Mouse (Mus musculus) frontal cortex, adult (tissue): Measurements from ENCODE around the gene Lamc2.
A peak's percentile ranks its signal among the peaks of the same experiment; 100 is the strongest.
"Not testable (repeated sequence)": the region's sequence is repeated elsewhere in the genome, so short reads cannot be mapped to it uniquely, and the experiment has no call there.

Experiments
- ATAC-seq: cut with Nextera tagmentation; 2 replicates; pipeline ENCODE4 v1.9.2; 2017; ENCODE audit warnings: mild to moderate bottlenecking, moderate library complexity, mixed read lengths; ENCODE audit not compliant: low TSS enrichment

The Lamc2 gene

GRCm38 (mm10) chr1:153095328-153095727 is 90.9 kb downstream of the Lamc2 start:
- no peak for ATAC-seq

- ATAC-seq: no peak
Observed at GRCm38 (mm10) chr1:153094226-153095076, 91.8 kb downstream of the Lamc2 start.

DNA sequence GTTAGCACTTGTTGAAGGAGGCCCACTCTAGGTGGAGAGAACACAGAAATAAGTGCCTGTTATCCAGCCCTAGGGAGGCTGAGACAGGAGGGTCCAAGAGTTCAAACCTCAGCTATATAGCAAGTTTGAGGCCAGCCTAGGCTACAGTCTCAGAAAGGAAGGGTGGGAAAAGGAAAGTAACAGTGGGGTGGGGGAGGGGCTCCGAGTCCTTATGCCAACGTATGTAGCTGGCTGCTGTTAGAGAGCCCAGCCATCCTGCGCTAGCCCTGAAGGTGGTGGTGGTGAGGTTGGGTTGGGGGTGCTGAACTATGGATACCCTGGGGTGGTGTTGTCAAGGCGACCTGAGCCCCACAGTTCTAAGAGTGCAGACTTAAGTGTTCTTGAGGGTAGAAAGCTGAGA is 92.7 kb downstream of the Lamc2 start:
- ATAC-seq: no peak

- ATAC-seq: no peak
Observed at GRCm38 (mm10) chr1:153093172-153093571, 93.1 kb downstream of the Lamc2 start.

DNA sequence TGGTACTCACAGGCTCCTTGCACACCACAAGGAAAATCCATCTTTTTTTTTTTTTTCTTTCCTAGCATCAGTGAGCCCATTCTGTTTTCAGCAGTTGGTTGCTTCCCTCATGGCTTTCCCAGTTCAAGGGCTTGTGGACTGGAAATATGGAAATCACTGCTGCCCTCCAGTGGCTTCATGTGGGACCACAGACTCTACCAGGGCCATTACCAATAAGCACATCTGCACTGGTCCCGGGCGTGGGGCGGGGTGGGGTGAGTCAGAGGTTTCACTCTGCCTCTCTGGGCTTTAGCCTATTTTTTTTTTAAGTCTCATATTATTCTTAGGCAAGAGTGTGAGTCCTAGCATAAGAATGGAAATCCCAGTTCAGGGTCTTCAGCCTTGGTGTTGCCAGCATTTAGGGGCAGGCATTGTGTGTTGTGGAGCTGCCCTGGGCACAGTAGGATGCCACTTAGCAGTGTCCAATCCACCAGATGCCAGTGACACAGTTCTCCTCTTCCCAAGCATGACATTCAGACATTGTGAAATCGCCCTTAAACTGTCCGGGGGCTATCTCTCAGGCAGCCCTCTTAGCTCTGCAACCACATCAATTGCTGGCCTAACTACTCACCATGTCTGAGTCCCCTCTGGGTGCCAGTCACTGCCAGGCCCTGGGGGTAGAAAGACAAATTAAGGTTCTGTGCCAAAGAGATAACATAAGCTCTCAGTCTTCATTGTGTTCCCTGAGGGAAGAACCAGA is 93.8 kb downstream of the Lamc2 start:
- peak; percentile 84 for ATAC-seq

DNA sequence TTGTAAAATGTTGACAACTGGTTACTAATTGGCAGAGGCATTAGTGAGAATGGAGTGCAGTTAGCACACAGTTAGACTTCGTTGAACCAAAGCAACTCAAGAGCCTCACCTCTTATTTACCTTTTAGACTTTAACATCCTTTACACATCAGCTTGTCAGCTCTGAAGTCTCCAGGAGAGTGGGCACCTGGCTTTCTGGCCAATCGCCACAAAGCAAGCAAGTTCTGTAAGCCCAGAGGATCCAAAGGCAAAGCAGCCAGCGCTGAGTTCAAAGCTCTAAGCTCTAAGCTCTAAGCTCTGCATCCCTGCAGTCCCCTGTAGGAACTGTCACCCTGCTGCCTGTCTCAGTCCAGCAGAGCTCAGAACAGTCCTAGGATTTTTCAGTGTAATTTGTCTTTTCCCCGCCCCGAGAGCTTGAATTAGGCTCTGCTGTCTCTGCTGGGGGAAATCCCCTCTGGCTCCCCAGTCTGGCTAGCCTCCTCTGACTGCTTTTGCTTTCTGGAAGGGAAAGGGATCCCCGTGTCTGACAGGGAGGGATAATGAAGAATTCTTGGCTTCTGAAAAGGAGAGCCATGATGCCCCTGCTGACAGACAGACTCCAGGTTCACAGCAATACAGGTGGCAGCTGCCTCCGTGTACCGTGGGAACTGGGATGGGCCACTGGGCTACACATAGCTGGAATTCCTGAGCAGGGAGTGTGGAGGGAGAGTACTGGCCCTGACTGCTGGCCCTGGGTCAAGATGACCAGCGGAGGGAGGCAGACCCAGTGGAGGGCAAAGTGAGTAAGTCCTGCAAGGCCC is 94.6 kb downstream of the Lamc2 start:
- ATAC-seq: no peak; the same call in 1 of the 2 replicates

GRCm38 (mm10) chr1:153090807-153091206 is 95.4 kb downstream of the Lamc2 start:
- ATAC-seq: no peak

GRCm38 (mm10) chr1:153090081-153090480 is 96.2 kb downstream of the Lamc2 start:
- ATAC-seq: no peak

GRCm38 (mm10) chr1:153087771-153088170 is 98.5 kb downstream of the Lamc2 start:
- no peak for ATAC-seq

- no peak for ATAC-seq
Observed at GRCm38 (mm10) chr1:153085198-153085597, 101.0 kb downstream of the Lamc2 start.

DNA sequence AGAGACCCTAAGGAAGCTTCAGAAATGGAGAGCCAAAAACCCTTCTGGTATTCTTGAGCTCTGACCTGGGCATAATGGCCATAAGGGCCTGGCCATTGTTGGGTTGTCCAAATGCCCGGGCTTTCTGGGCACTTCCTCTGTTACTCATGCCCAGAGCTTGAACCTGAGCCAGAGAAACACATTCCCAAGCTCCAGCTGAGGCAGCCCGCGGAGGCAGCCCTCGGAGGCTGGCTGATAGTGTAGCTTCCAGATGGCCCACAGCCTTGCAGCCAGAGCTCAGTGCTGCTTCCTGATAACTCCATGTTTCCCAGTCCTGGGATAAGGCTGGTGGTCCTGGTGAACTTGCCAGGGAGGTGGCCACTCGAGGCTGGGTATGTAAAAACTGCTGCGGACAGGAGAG is 102.1 kb downstream of the Lamc2 start:
- ATAC-seq: peak; percentile 98

GRCm38 (mm10) chr1:153083233-153083632 is 103.0 kb downstream of the Lamc2 start:
- ATAC-seq: not testable (repeated sequence)

DNA sequence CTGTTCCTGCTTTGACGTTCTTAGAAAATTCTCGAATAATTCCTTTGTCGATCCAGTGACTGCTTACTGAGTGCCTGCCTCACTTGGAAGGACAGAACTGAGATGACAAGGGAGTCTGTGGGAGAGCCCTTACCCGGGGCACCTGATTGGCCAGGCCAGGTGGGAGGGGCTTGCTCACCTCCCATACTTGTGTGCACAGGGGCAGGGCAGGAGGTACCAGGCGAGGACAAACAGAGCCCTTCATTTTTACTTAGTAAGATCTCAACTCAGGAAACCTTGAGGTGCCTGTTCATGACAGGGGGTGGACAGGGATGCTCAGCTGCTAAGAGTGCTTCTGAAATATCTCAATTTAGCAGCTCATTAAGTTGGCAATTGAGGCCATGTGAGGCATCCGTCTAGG is 110.3 kb downstream of the Lamc2 start:
- ATAC-seq: peak; percentile 44; the same call in 1 of the 2 replicates

GRCm38 (mm10) chr1:153075087-153075736 is 111.0 kb downstream of the Lamc2 start:
- no peak for ATAC-seq

DNA sequence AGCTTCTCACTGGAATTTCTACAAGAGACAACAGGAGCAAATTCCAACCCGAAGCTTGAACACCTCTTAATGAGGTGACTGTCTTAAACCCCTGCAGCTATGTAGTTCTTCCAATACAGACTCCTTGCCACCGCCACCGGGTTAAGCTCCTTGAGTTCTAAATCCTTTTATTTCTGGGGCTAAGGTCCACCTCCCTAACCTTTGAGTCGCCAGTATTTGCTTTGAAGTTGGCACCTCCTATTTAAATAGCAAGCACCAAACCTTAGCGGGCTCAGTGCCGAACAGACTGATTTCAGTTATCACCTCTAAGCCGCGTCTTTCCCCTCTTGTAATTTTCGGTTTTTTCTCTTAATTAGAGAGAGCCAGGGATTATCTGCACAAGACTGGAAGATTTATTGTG is 112.8 kb downstream of the Lamc2 start:
- ATAC-seq: no peak
